ENCODE assay signal across 20 mouse cellular contexts in the genomic region with DNA sequence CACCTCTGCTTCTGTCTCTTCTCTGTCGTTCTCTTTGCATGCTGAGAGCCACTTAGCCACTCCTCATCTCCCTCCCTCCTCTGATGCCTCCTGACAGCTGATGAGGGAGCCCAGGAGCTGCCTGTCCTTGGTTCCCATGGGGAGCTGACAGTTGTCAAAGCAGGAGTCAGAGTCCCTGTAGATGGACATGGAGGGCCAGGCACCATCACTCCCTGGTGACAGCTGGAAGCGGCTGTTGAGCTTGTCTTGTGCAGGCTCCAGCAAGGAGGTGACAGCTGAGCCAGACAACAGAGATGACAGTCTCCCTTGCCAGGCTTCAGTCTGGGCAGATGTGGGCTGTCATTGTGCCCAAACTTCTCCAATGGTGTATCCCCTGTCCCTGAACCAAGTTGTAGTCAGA.
DNase-seq lines count a peak whose midpoint lies in the region; ATAC-seq and TF ChIP-seq lines count a peak whose summit lies in the region.
"Had no signal": no experiment of that assay in that cellular context is flagged by ENCODE, and none has a peak within 500 bp of the region (broad histone marks: within the 10 kb centered on the region; RNA-seq: fewer than 3 reads in every experiment).

No protein-coding gene starts in this region.

- 43% methylated on average over 2 of the region's 2 CpGs for WGBS in embryonic facial prominence, embryonic 10.5 days
- WGBS in limb, embryonic 14.5 days = 31% methylated on average over 2 of the region's 2 CpGs

- H3K9me3 ChIP-seq in embryonic facial prominence, embryonic 10.5 days = no peaks in the 10 kb centered on the region
- H3K9me3 ChIP-seq in limb, embryonic 14.5 days (ENCODE audit: control insufficient read depth, low read length) = no peaks in the 10 kb centered on the region
- H3K9me3 ChIP-seq: heart, embryonic 13.5 days; hindbrain, embryonic 12.5 days; neural tube, embryonic 13.5 days had no signal

- no peak overlapping the region for H3K4me3 ChIP-seq in embryonic facial prominence, embryonic 10.5 days
- no peak overlapping the region for H3K4me3 ChIP-seq in limb, embryonic 14.5 days (replicated peaks; ENCODE audit: low read length)
- H3K4me3 ChIP-seq: heart, embryonic 13.5 days; hindbrain, embryonic 12.5 days; neural tube, embryonic 13.5 days had no signal

- peak; percentile 73 for ATAC-seq in limb, embryonic 14.5 days (ENCODE audit: low FRiP score, low read depth)
- no peak for ATAC-seq in monocyte, adult 5-6 weeks (replicated peaks; ENCODE audit: insufficient number of reproducible peaks, low FRiP score, low TSS enrichment, poor library complexity, severe bottlenecking)
- ATAC-seq: forebrain, embryonic 16.5 days; inflammation-experienced regulatory T-cells, adult 6 months had no signal

- H3K4me1 ChIP-seq in embryonic facial prominence, embryonic 10.5 days = peaks cover 29% of the 10 kb centered on the region
- H3K4me1 ChIP-seq in limb, embryonic 14.5 days (ENCODE audit: control insufficient read depth, insufficient read depth, low read length) = peaks cover 21% of the 10 kb centered on the region

- no peaks in the 10 kb centered on the region for H3K27me3 ChIP-seq in embryonic facial prominence, embryonic 10.5 days (replicated peaks; ENCODE audit: low read depth, poor library complexity, severe bottlenecking)
- H3K27me3 ChIP-seq in limb, embryonic 14.5 days (ENCODE audit: control insufficient read depth, insufficient read depth, low read length) = no peaks in the 10 kb centered on the region
- H3K27me3 ChIP-seq: hindbrain, embryonic 12.5 days; neural tube, embryonic 13.5 days had no signal

- no peak for TF ChIP-seq POLR2A in limb, embryonic 14.5 days (IDR thresholded peaks at IDR 0.05; ENCODE audit: borderline replicate concordance, extremely low read depth, insufficient read depth, insufficient read length)

- DNase-seq in gastrocnemius, postnatal 10 days = peak; percentile 22
- DNase-seq in gastrocnemius, adult 8-10 months (ENCODE audit: low spot score in 2 of 2) = no peak
- no peak for DNase-seq in embryonic facial prominence, embryonic 10.5 days (ENCODE audit: low spot score)
- DNase-seq in limb, embryonic 14.5 days (ENCODE audit: low spot score) = peak; percentile 30
- peak; percentile 12 for DNase-seq in lung, postnatal 25 days (ENCODE audit: low spot score)
- DNase-seq in left cerebral cortex, postnatal 4 days = no peak
- DNase-seq in cerebellum, adult 8-10 months = no peak
- DNase-seq: adrenal gland, adult 2 months; cerebellum, postnatal 14 days; embryo, embryonic 11 days; kidney, adult 9 months; right cerebral cortex, postnatal 25 days; thymus, postnatal 14 days had no signal

- H3K27ac ChIP-seq in embryonic facial prominence, embryonic 10.5 days (replicated peaks) = 0 out of 2 replicates have a peak overlapping the region, but pooled peaks have one; percentile 24
- no peak overlapping the region for H3K27ac ChIP-seq in limb, embryonic 14.5 days (replicated peaks; ENCODE audit: low read depth, low read length)
- H3K27ac ChIP-seq: heart, embryonic 13.5 days; hindbrain, embryonic 12.5 days; liver, embryonic 14.5 days; neural tube, embryonic 13.5 days had no signal

- no peak overlapping the region for H3K4me2 ChIP-seq in limb, embryonic 14.5 days (replicated peaks; ENCODE audit: low read depth, low read length, severe bottlenecking)
- H3K4me2 ChIP-seq: heart, embryonic 13.5 days; hindbrain, embryonic 12.5 days; neural tube, embryonic 13.5 days had no signal

- no peaks in the 10 kb centered on the region for H3K36me3 ChIP-seq in embryonic facial prominence, embryonic 10.5 days (replicated peaks)
- H3K36me3 ChIP-seq in limb, embryonic 14.5 days (ENCODE audit: control insufficient read depth, insufficient read depth, low read length) = no peaks in the 10 kb centered on the region
- H3K36me3 ChIP-seq: heart, embryonic 13.5 days; hindbrain, embryonic 12.5 days; neural tube, embryonic 13.5 days had no signal

- H3K9ac ChIP-seq in limb, embryonic 14.5 days (ENCODE audit: low read depth, low read length, severe bottlenecking) = no peak overlapping the region
- H3K9ac ChIP-seq: heart, embryonic 13.5 days; hindbrain, embryonic 12.5 days; liver, embryonic 14.5 days; neural tube, embryonic 13.5 days had no signal

- intact Hi-C loops in left cerebral cortex, postnatal 4 days (cut with DNase I) = no loop called here

Comparison
In these comparisons a context has a peak if more than half of its experiments do, and no peak if none do; other contexts are left out.
1. DNase-seq: peak in gastrocnemius, postnatal 10 days (single experiment), limb, embryonic 14.5 days (single experiment) and lung, postnatal 25 days (single experiment); none in gastrocnemius, adult 8-10 months (0 of 2), embryonic facial prominence, embryonic 10.5 days (single experiment), left cerebral cortex, postnatal 4 days (single experiment) and cerebellum, adult 8-10 months (single experiment).